Mouse (Mus musculus): ENCODE results near the gene Fas.

DNA sequence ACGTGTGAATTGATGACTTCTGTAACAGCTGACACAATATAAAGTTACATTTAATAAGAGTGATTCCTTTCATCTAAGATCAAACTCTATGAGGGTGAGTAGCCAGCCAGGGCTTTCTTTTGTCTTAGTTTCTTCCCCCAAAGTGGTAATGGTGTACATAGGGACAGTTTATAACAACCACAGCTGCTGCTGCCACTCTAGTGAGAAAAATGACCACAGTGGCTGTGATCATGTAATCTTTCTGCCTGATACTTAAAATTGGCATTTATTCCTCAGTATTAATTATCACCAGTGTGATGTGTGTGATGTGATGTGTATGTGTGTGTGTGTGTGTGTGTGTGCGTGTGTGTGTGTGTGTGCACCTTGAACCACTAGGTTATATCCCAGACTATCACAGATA is 38.6 kb upstream of the Fas start:
- TF ChIP-seq POLR2A (IDR thresholded peaks at IDR 0.05; ENCODE audit: low read depth, low read length): no peak
- no peak for TF ChIP-seq CTCF (conservative IDR thresholded peaks at IDR 0.05; ENCODE audit: insufficient read depth, insufficient read length, low read depth, low read length)
